Mouse (Mus musculus): ENCODE results near the gene Olfr1280. TPM values are rescaled to one million over a fixed set of nuclear protein-coding genes. Genes with fewer than 3 reads are reported as not detected.

Gene Olfr1280
- polyA plus RNA-seq, 1 experiment, result not detected

- no peaks in the 10 kb centered on the region for H3K4me1 ChIP-seq (ENCODE audit: control insufficient read depth, insufficient read depth, insufficient read length)
- no peak within 1 kb of the TSS for H3K27ac ChIP-seq (ENCODE audit: insufficient read depth, low read length)
- no peak within 1 kb of the TSS for H3K4me3 ChIP-seq (ENCODE audit: extremely low read depth, insufficient read depth, insufficient read length)
- no peaks in the 10 kb centered on the region for H3K36me3 ChIP-seq (ENCODE audit: control insufficient read depth, insufficient read depth, low read length)
- H3K27me3 ChIP-seq (ENCODE audit: control insufficient read depth, insufficient read depth, low read length), result no peaks in the 10 kb centered on the region
- no peak for TF ChIP-seq CTCF (IDR thresholded peaks at IDR 0.05; ENCODE audit: extremely low read depth, insufficient read depth, insufficient read length, insufficient replicate concordance)
- TF ChIP-seq POLR2A (IDR thresholded peaks at IDR 0.05; ENCODE audit: low read depth, low read length), result no peak
- DNase-seq (ENCODE audit: low read depth in 1 of 2, low spot score in 2 of 2), result no peak
- 72% methylated on average over 2 of the region's 2 CpGs for WGBS
Observed at GRCm38 (mm10) chr2:111335976-111336375, 22.2 kb downstream of the Olfr1280 start, which contains the start of gene Olfr1282. Gene Olfr1282, minus strand, starts transcription at chr2:111336076.

GRCm38 (mm10) chr2:111366490-111366889 is 52.7 kb downstream of the Olfr1280 start, which contains the start of gene Olfr1283:
Gene Olfr1283, plus strand, starts transcription at chr2:111366790.
- Histone ChIP-seq H3K27me3 (ENCODE audit: control insufficient read depth, insufficient read depth, low read length) (no peaks in the 10 kb centered on the region), H3K4me3 (ENCODE audit: extremely low read depth, insufficient read depth, insufficient read length) (no peak within 1 kb of the TSS), H3K36me3 (ENCODE audit: control insufficient read depth, insufficient read depth, low read length) (no peaks in the 10 kb centered on the region), H3K27ac (ENCODE audit: insufficient read depth, low read length) (no peak within 1 kb of the TSS), H3K4me1 (ENCODE audit: control insufficient read depth, insufficient read depth, insufficient read length) (no peaks in the 10 kb centered on the region)
- no peak for DNase-seq (ENCODE audit: low read depth in 1 of 2, low spot score in 2 of 2)
- no peak for TF ChIP-seq CTCF (IDR thresholded peaks at IDR 0.05; ENCODE audit: extremely low read depth, insufficient read depth, insufficient read length, insufficient replicate concordance)
- TF ChIP-seq POLR2A (IDR thresholded peaks at IDR 0.05; ENCODE audit: low read depth, low read length), result no peak
- 62% methylated on average over 2 of the region's 2 CpGs for WGBS

- 85% methylated on average over 1 of the region's 1 CpGs for WGBS
- no peaks in the 10 kb centered on the region for H3K4me1 ChIP-seq (ENCODE audit: control insufficient read depth, insufficient read depth, insufficient read length)
- no peaks in the 10 kb centered on the region for H3K27me3 ChIP-seq (ENCODE audit: control insufficient read depth, insufficient read depth, low read length)
- TF ChIP-seq POLR2A (IDR thresholded peaks at IDR 0.05; ENCODE audit: low read depth, low read length) (no peak), CTCF (IDR thresholded peaks at IDR 0.05; ENCODE audit: extremely low read depth, insufficient read depth, insufficient read length, insufficient replicate concordance) (no peak)
- no peak within 1 kb of the TSS for H3K4me3 ChIP-seq (ENCODE audit: extremely low read depth, insufficient read depth, insufficient read length)
- DNase-seq (ENCODE audit: low read depth in 1 of 2, low spot score in 2 of 2), result no peak
- no peaks in the 10 kb centered on the region for H3K36me3 ChIP-seq (ENCODE audit: control insufficient read depth, insufficient read depth, low read length)
- H3K27ac ChIP-seq (ENCODE audit: insufficient read depth, low read length), result no peak within 1 kb of the TSS
Observed at GRCm38 (mm10) chr2:111375222-111375621, 61.4 kb downstream of the Olfr1280 start, which contains the start of gene Olfr1284. Gene Olfr1284, plus strand, starts transcription at chr2:111375522.

Other genes starting within 250 kb of the Olfr1280 start
- gene Gm13941, start 208.0 kb upstream of the Olfr1280 start, polyA plus RNA-seq (2012; rRNA removed), result not detected in 2 replicates
- not detected in 2 replicates for gene Gm15130, start 161.1 kb upstream of the Olfr1280 start, polyA plus RNA-seq (2012; rRNA removed)
- gene 4930430A15Rik, start 84.4 kb upstream of the Olfr1280 start, polyA plus RNA-seq (2012; rRNA removed), result not detected in 2 replicates
- not detected in 2 replicates for gene Olfr1275, start 78.7 kb upstream of the Olfr1280 start, polyA plus RNA-seq (2012; rRNA removed)
- not detected in 2 replicates for gene Olfr1276, start 59.5 kb upstream of the Olfr1280 start, polyA plus RNA-seq (2012; rRNA removed)
- gene Olfr1277, start 39.9 kb upstream of the Olfr1280 start, polyA plus RNA-seq (2012; rRNA removed), result not detected in 2 replicates
- gene Olfr1278, start 23.9 kb upstream of the Olfr1280 start, polyA plus RNA-seq (2012; rRNA removed), result not detected in 2 replicates
- not detected in 2 replicates for gene Olfr1279, start 13.4 kb upstream of the Olfr1280 start, polyA plus RNA-seq (2012; rRNA removed)
- gene Olfr1281, start 12.5 kb downstream of the Olfr1280 start, polyA plus RNA-seq (2012; rRNA removed), result not detected in 2 replicates
- not detected in 2 replicates for gene Olfr1282, start 22.1 kb downstream of the Olfr1280 start, polyA plus RNA-seq (2012; rRNA removed)
- gene Olfr1283, start 52.8 kb downstream of the Olfr1280 start, polyA plus RNA-seq (2012; rRNA removed), result not detected in 2 replicates
- not detected in 2 replicates for gene Olfr1284, start 61.5 kb downstream of the Olfr1280 start, polyA plus RNA-seq (2012; rRNA removed)
- gene Olfr1286, start 109.1 kb downstream of the Olfr1280 start, polyA plus RNA-seq (2012; rRNA removed), result not detected in 2 replicates
- not detected in 2 replicates for gene Olfr1287, start 135.1 kb downstream of the Olfr1280 start, polyA plus RNA-seq (2012; rRNA removed)
- not detected in 2 replicates for gene Olfr1288, start 160.1 kb downstream of the Olfr1280 start, polyA plus RNA-seq (2012; rRNA removed)
- gene Olfr1289, start 166.8 kb downstream of the Olfr1280 start, polyA plus RNA-seq (2012; rRNA removed), result not detected in 2 replicates
- not detected in 2 replicates for gene Olfr1290, start 179.8 kb downstream of the Olfr1280 start, polyA plus RNA-seq (2012; rRNA removed)
- not detected in 2 replicates for gene Olfr1291-ps1, start 183.2 kb downstream of the Olfr1280 start, polyA plus RNA-seq (2012; rRNA removed)
- not detected in 2 replicates for gene Olfr1293-ps, start 211.2 kb downstream of the Olfr1280 start, polyA plus RNA-seq (2012; rRNA removed)
- gene Olfr1294, start 226.3 kb downstream of the Olfr1280 start, polyA plus RNA-seq (2012; rRNA removed), result not detected in 2 replicates

All from spleen, adult 2 months (tissue).